Comparison of ENCODE assay signal across 17 mouse cellular contexts in the genomic region with DNA sequence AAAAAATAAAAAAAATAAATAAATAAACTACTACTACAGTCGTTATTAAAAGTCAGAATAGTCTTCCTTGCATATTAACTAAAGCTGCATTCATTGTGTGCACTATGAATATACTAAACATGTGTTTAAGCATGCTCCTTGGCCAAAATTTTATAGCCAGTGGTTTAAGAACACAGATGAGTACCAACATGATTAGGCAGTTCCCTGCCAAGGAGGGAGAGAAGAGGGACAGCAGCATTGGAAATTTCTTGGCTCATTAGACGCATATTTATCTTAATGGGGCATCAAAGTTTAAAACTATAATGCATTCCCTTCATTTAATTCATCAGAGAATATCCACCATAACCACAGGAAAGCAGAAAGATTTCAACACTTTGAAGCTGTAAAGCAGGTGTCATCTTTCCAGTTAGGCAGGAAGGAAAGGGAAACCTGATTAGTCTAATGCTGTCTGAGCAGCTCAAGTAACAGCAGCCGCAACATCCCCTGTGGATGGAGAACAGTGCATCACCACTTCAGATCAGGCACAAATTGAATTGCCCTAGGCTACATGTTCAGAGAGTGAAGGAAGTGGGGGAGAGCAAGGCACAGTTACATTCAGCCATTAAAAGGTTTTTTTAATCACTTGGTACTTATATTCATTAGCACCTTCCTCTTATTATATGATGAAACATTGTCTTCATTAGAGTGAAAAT.
DNase-seq lines count a peak whose midpoint lies in the region; ATAC-seq lines count a peak whose summit lies in the region.
"Had no signal": no experiment of that assay in that cellular context is flagged by ENCODE, and none has a peak within 500 bp of the region (broad histone marks: within the 10 kb centered on the region; RNA-seq: fewer than 3 reads in every experiment).

No protein-coding gene starts in this region.

- no peak overlapping the region for H3K4me3 ChIP-seq in forebrain, embryonic 12.5 days (replicated peaks)
- H3K4me3 ChIP-seq in forebrain, embryonic 10.5 days: no peak overlapping the region
- no peak overlapping the region for H3K4me3 ChIP-seq in embryonic facial prominence, embryonic 10.5 days
- no peak overlapping the region for H3K4me3 ChIP-seq in hindbrain, embryonic 12.5 days
- H3K4me3 ChIP-seq in midbrain, embryonic 16.5 days (ENCODE audit: low read depth, low read length): no peak overlapping the region
- no peak overlapping the region for H3K4me3 ChIP-seq in kidney, embryonic 16.5 days (ENCODE audit: low read length)
- H3K4me3 ChIP-seq: lung, embryonic 15.5 days; megakaryocyte, embryonic 14.5 days had no signal

- no peaks in the 10 kb centered on the region for H3K36me3 ChIP-seq in forebrain, embryonic 12.5 days (replicated peaks)
- no peaks in the 10 kb centered on the region for H3K36me3 ChIP-seq in forebrain, embryonic 10.5 days (replicated peaks)
- no peaks in the 10 kb centered on the region for H3K36me3 ChIP-seq in embryonic facial prominence, embryonic 10.5 days (replicated peaks)
- H3K36me3 ChIP-seq in hindbrain, embryonic 12.5 days: no peaks in the 10 kb centered on the region
- no peaks in the 10 kb centered on the region for H3K36me3 ChIP-seq in midbrain, embryonic 16.5 days (ENCODE audit: control insufficient read depth, insufficient read depth, low read length)
- no peaks in the 10 kb centered on the region for H3K36me3 ChIP-seq in kidney, embryonic 16.5 days (ENCODE audit: insufficient read depth, low read length)
- H3K36me3 ChIP-seq: lung, embryonic 15.5 days had no signal

- WGBS in forebrain, embryonic 12.5 days: 58% methylated on average over 3 of the region's 3 CpGs
- 66% methylated on average over 3 of the region's 3 CpGs for WGBS in forebrain, embryonic 10.5 days
- 54% methylated on average over 3 of the region's 3 CpGs for WGBS in embryonic facial prominence, embryonic 10.5 days
- 59% methylated on average over 3 of the region's 3 CpGs for WGBS in hindbrain, embryonic 12.5 days
- 42% methylated on average over 3 of the region's 3 CpGs for WGBS in midbrain, embryonic 16.5 days
- 43% methylated on average over 3 of the region's 3 CpGs for WGBS in kidney, embryonic 16.5 days

- DNase-seq in forebrain, embryonic 10.5 days (ENCODE audit: extremely low spot score, low spot score): no peak
- DNase-seq in embryonic facial prominence, embryonic 10.5 days (ENCODE audit: low spot score): peak; percentile 17
- DNase-seq in cerebellum, adult 18-20 months: no peak
- no peak for DNase-seq in layer of hippocampus, postnatal 10 days (ENCODE audit: low spot score in 2 of 2)
- DNase-seq: adrenal gland, adult 8-10 months; cerebellum, postnatal 25 days; heart, postnatal 4 days; kidney, adult 2 months; liver; right cerebral cortex, postnatal 14 days had no signal

- H3K4me2 ChIP-seq in forebrain, embryonic 12.5 days: no peak overlapping the region
- H3K4me2 ChIP-seq in hindbrain, embryonic 12.5 days (replicated peaks): no peak overlapping the region
- no peak overlapping the region for H3K4me2 ChIP-seq in midbrain, embryonic 16.5 days (ENCODE audit: low read length)
- no peak overlapping the region for H3K4me2 ChIP-seq in kidney, embryonic 16.5 days (replicated peaks; ENCODE audit: low read depth, low read length)
- H3K4me2 ChIP-seq: heart, embryonic 11.5 days; lung, embryonic 15.5 days had no signal

- H3K4me1 ChIP-seq in forebrain, embryonic 12.5 days: no peaks in the 10 kb centered on the region
- H3K4me1 ChIP-seq in forebrain, embryonic 10.5 days: 0 out of 2 replicates have a peak, but pooled peaks cover 5% of the 10 kb centered on the region
- 0 out of 2 replicates have a peak, but pooled peaks cover 4% of the 10 kb centered on the region for H3K4me1 ChIP-seq in embryonic facial prominence, embryonic 10.5 days
- H3K4me1 ChIP-seq in hindbrain, embryonic 12.5 days: no peaks in the 10 kb centered on the region
- no peaks in the 10 kb centered on the region for H3K4me1 ChIP-seq in midbrain, embryonic 16.5 days (ENCODE audit: control insufficient read depth, insufficient read depth, low read length)
- H3K4me1 ChIP-seq in kidney, embryonic 16.5 days (ENCODE audit: insufficient read depth, low read length): no peaks in the 10 kb centered on the region
- H3K4me1 ChIP-seq: lung, embryonic 15.5 days; megakaryocyte, embryonic 14.5 days had no signal

- no peak overlapping the region for H3K9ac ChIP-seq in forebrain, embryonic 12.5 days
- no peak overlapping the region for H3K9ac ChIP-seq in hindbrain, embryonic 12.5 days
- H3K9ac ChIP-seq in midbrain, embryonic 16.5 days (ENCODE audit: low read depth, low read length): no peak overlapping the region
- no peak overlapping the region for H3K9ac ChIP-seq in kidney, embryonic 16.5 days (replicated peaks; ENCODE audit: low read length)
- H3K9ac ChIP-seq: lung, embryonic 15.5 days had no signal

- H3K27ac ChIP-seq in forebrain, embryonic 12.5 days: no peak overlapping the region
- no peak overlapping the region for H3K27ac ChIP-seq in forebrain, embryonic 10.5 days
- no peak overlapping the region for H3K27ac ChIP-seq in embryonic facial prominence, embryonic 10.5 days (replicated peaks)
- H3K27ac ChIP-seq in hindbrain, embryonic 12.5 days: no peak overlapping the region
- no peak overlapping the region for H3K27ac ChIP-seq in midbrain, embryonic 16.5 days (ENCODE audit: low read length)
- no peak overlapping the region for H3K27ac ChIP-seq in kidney, embryonic 16.5 days (ENCODE audit: low read length)
- H3K27ac ChIP-seq: lung, embryonic 15.5 days had no signal

- no peaks in the 10 kb centered on the region for H3K27me3 ChIP-seq in forebrain, embryonic 12.5 days
- H3K27me3 ChIP-seq in forebrain, embryonic 10.5 days (ENCODE audit: poor library complexity, severe bottlenecking): no peaks in the 10 kb centered on the region
- no peaks in the 10 kb centered on the region for H3K27me3 ChIP-seq in embryonic facial prominence, embryonic 10.5 days (replicated peaks; ENCODE audit: low read depth, poor library complexity, severe bottlenecking)
- no peaks in the 10 kb centered on the region for H3K27me3 ChIP-seq in hindbrain, embryonic 12.5 days
- H3K27me3 ChIP-seq in midbrain, embryonic 16.5 days (ENCODE audit: control insufficient read depth, insufficient read depth, low read depth, low read length): no peaks in the 10 kb centered on the region
- no peaks in the 10 kb centered on the region for H3K27me3 ChIP-seq in kidney, embryonic 16.5 days (ENCODE audit: insufficient read depth, low read length)
- H3K27me3 ChIP-seq: lung, embryonic 15.5 days; megakaryocyte, embryonic 14.5 days had no signal

- H3K9me3 ChIP-seq in forebrain, embryonic 12.5 days: no peaks in the 10 kb centered on the region
- no peaks in the 10 kb centered on the region for H3K9me3 ChIP-seq in forebrain, embryonic 10.5 days
- no peaks in the 10 kb centered on the region for H3K9me3 ChIP-seq in embryonic facial prominence, embryonic 10.5 days
- H3K9me3 ChIP-seq in hindbrain, embryonic 12.5 days (replicated peaks): no peaks in the 10 kb centered on the region
- no peaks in the 10 kb centered on the region for H3K9me3 ChIP-seq in midbrain, embryonic 16.5 days (replicated peaks; ENCODE audit: control insufficient read depth, low read length, poor library complexity, severe bottlenecking)
- no peaks in the 10 kb centered on the region for H3K9me3 ChIP-seq in kidney, embryonic 16.5 days (ENCODE audit: low read length)
- H3K9me3 ChIP-seq: lung, embryonic 15.5 days; megakaryocyte, embryonic 14.5 days had no signal

- peak; percentile 69; the same call in 1 of the 2 replicates for ATAC-seq in forebrain, embryonic 12.5 days (ENCODE audit: low FRiP score)
- peak; percentile 85 for ATAC-seq in hindbrain, embryonic 12.5 days (ENCODE audit: low FRiP score)
- peak; percentile 95 for ATAC-seq in midbrain, embryonic 16.5 days
- no peak for ATAC-seq in kidney, embryonic 16.5 days (ENCODE audit: low FRiP score, low TSS enrichment)
